Mouse (Mus musculus): ENCODE data around the gene Phf1. TPM values are rescaled to one million over a fixed set of nuclear protein-coding genes. Genes with fewer than 3 reads are reported as not detected.

Phf1 gene
- polyA plus RNA-seq, 1 experiment from 2014 or later: 17.4 TPM

DNA sequence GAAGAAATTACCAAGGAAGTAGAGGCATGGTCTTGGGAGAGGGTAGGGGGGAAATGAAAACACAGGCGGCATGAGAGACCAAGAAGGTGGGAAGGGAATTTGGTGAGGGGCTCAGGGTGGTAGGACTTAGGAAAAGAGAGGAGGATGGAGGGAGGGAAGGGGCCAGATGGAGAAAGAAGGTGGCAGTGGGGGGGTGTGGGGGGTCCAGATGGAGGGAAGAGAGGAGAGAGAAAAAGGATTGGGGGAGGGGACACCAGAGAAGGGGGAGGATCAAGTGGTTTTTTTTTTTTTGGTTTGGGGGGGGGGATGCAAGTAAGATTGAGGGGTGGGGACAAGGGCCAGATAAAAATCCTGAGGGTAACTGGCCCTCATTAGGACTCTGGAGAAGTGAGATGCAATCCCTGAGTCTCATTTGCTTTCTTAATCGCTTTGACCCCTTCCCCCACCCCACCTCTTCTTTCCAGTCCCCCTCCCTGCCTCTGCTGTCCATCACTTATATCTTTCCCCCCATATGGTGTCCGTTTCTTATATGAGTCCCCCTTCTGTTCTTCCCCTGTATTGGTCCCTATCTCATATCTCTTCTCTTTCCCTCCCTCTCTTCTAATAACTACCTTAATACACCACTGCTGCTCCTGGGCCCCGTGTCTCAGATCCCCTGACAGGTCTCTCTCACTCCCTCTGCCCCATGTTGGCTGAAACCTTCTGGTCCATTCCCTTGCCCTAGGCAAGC, 9.2 kb downstream of the Phf1 start:
- H3K4me3 ChIP-seq (replicated peaks): peak overlapping the region; percentile 83
- H3K36me3 ChIP-seq: peaks cover 6% of the 10 kb centered on the region; the same call in 1 of the 2 replicates
- H3K27me3 ChIP-seq: no peaks in the 10 kb centered on the region
- H3K9me3 ChIP-seq (replicated peaks): no peaks in the 10 kb centered on the region
- peak overlapping the region; percentile 60 for H3K27ac ChIP-seq (replicated peaks)
- H3K9ac ChIP-seq: no peak overlapping the region
- H3K4me1 ChIP-seq: peaks cover 64% of the 10 kb centered on the region
- H3K4me2 ChIP-seq (replicated peaks): peak overlapping the region; percentile 50
- 12% methylated on average over 4 of the region's 4 CpGs for WGBS
- no peak for ATAC-seq (ENCODE audit: insufficient number of reproducible peaks, low FRiP score, low TSS enrichment, low read depth)

DNA sequence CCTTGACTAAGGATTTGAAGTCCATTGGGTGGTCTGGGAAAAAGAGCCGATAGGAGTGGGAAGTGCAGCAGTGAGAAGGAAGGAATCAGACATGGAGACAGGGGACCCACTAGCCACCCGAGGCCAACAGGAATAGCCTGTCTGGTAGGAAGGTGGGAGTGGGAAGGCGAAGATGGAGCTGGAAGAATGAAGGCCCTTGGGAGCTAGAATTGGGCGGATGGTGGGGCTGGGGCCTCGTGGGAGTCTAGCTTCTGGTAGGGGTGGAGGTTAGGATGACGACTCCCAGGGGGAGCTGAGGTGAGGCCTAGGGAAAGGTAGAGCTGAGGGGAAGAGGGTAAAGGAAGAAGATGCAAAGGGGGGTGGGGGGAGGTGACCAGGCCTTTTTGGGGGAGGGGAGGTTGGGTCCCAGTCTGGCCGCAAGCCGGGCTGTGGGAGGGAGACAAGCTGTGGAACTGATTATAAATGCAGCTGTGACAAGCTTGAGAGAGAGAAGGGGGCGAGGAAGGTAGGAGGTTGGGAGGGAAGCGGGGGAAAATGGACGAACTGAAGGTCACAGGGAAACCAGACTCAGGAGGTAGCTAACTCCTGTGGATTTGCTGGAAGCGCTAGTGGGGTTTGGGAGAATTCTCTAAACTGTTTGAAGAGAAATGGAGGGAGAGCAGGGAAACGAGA, 13.1 kb downstream of the Phf1 start:
- peak overlapping the region; percentile 89 for H3K4me2 ChIP-seq (replicated peaks)
- no peaks in the 10 kb centered on the region for H3K9me3 ChIP-seq (replicated peaks)
- ATAC-seq (ENCODE audit: insufficient number of reproducible peaks, low FRiP score, low TSS enrichment, low read depth): no peak
- H3K9ac ChIP-seq: peak overlapping the region; percentile 62
- 24% methylated on average over 13 of the region's 13 CpGs for WGBS
- peak overlapping the region; percentile 48 for H3K4me3 ChIP-seq (replicated peaks)
- no peaks in the 10 kb centered on the region for H3K36me3 ChIP-seq
- peak overlapping the region; percentile 84 for H3K27ac ChIP-seq (replicated peaks)
- peaks cover 66% of the 10 kb centered on the region for H3K4me1 ChIP-seq
- no peaks in the 10 kb centered on the region for H3K27me3 ChIP-seq

- H3K9ac ChIP-seq: peak overlapping the region; percentile 62
- WGBS: 1% methylated on average over 37 of the region's 37 CpGs
- ATAC-seq (ENCODE audit: insufficient number of reproducible peaks, low FRiP score, low TSS enrichment, low read depth): peak; percentile 48
- H3K36me3 ChIP-seq: no peaks in the 10 kb centered on the region
- peak overlapping the region; percentile 89 for H3K4me2 ChIP-seq (replicated peaks)
- H3K9me3 ChIP-seq (replicated peaks): no peaks in the 10 kb centered on the region
- peaks cover 69% of the 10 kb centered on the region for H3K4me1 ChIP-seq
- H3K4me3 ChIP-seq (replicated peaks): peak overlapping the region; percentile 48
- H3K27ac ChIP-seq (replicated peaks): peak overlapping the region; percentile 84
- H3K27me3 ChIP-seq: no peaks in the 10 kb centered on the region
Measured at GRCm38 (mm10) chr17:26946567-26946966, 13.7 kb downstream of the Phf1 start.

DNA sequence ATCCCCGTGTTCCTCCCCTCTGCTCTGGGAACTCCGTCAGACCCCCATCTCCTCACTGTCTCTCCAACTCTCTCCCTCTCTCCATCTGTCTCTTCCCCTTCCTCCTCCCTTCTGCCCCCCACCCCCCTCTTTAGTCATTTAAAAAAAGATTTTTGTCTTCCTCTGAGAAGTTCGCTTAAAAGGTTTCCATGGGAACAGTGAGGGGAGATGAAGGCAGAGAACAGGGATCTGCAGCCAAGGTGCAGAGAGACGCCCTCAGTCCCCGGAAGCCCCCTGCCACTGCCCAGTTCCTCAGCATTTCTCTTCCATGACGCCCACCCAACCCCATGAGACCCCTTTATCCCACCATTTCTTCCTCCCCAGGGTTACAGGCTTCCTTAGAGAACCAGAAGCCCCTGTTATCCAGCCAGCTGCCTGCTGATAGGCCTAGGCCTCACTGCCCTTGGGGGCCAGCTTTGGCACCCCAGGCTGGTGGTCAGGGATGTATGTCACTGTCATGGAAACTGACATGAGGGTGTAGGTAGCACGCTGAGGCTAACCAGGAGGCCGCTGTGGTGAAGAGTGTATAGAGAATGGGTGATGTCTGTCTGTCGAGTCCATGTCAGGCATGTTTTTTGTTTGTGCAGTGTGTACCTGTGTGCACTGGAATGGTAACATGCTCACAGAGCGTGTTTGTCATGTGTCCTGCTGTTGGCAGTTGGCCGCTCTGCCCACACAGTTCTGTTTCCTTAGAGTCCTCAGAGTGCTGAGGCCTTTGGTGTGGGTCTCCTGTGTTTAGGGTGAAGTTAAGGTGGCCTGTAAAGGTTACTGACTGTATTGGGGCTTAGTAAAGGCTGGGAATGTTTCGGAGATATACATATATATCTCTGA, 14.6 kb downstream of the Phf1 start:
- Histone ChIP-seq H3K4me3 (replicated peaks) (0 out of 2 replicates have a peak overlapping the region, but pooled peaks have one; percentile 10), H3K27me3 (no peaks in the 10 kb centered on the region), H3K27ac (replicated peaks) (peak overlapping the region; percentile 84), H3K9me3 (replicated peaks) (no peaks in the 10 kb centered on the region), H3K4me1 (peaks cover 71% of the 10 kb centered on the region), H3K4me2 (replicated peaks) (peak overlapping the region; percentile 89), H3K9ac (0 out of 2 replicates have a peak overlapping the region, but pooled peaks have one; percentile 62), H3K36me3 (no peaks in the 10 kb centered on the region)
- WGBS: 55% methylated on average over 12 of the region's 12 CpGs
- no peak for ATAC-seq (ENCODE audit: insufficient number of reproducible peaks, low FRiP score, low TSS enrichment, low read depth)

GRCm38 (mm10) chr17:26948316-26949050, 15.6 kb downstream of the Phf1 start:
- Histone ChIP-seq H3K27me3 (no peaks in the 10 kb centered on the region), H3K4me2 (replicated peaks) (peak overlapping the region; percentile 95), H3K9me3 (replicated peaks) (no peaks in the 10 kb centered on the region), H3K4me1 (peaks cover 78% of the 10 kb centered on the region), H3K9ac (peak overlapping the region; percentile 54), H3K36me3 (no peaks in the 10 kb centered on the region), H3K4me3 (replicated peaks) (peak overlapping the region; percentile 68), H3K27ac (replicated peaks) (peak overlapping the region; percentile 75)
- 0% methylated on average over 32 of the region's 87 CpGs for WGBS
- ATAC-seq (ENCODE audit: insufficient number of reproducible peaks, low FRiP score, low TSS enrichment, low read depth): 0 out of 2 replicates have a peak, but pooled peaks have one; percentile 6

DNA sequence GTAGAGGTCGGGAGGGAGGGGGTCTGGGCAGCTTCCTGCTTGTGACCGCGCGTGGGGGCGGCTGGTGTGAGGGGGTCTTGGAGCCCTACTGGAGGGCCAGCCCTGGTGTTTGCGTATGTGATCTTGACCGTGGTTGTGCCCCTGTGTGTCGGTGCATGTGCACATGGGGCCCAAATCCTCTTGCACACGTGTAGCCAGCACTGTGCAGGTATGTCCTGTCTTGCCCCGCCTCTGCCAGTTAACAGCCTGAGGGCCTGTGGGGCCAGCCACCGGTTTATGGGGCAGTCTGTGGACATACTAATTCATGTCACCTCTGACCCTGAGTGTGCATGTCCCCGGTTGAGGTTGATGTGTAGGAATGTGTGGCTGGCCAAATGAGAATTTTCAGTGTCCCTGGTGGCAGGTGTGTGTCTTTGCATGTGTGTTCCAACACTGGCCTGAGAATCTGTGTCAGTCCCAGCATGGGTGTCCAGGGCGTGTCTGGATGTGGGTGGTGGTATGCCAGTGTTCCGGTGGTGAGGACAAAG, 16.3 kb downstream of the Phf1 start:
- Histone ChIP-seq H3K4me2 (replicated peaks) (peak overlapping the region; percentile 95), H3K4me3 (replicated peaks) (peak overlapping the region; percentile 68), H3K27ac (replicated peaks) (peak overlapping the region; percentile 75), H3K9me3 (replicated peaks) (no peaks in the 10 kb centered on the region), H3K27me3 (no peaks in the 10 kb centered on the region), H3K36me3 (no peaks in the 10 kb centered on the region), H3K4me1 (peaks cover 84% of the 10 kb centered on the region), H3K9ac (peak overlapping the region; percentile 54)
- 9% methylated on average over 9 of the region's 14 CpGs for WGBS
- no peak for ATAC-seq (ENCODE audit: insufficient number of reproducible peaks, low FRiP score, low TSS enrichment, low read depth)

- H3K4me2 ChIP-seq (replicated peaks): peak overlapping the region; percentile 95; the same call in 1 of the 2 replicates
- ATAC-seq (ENCODE audit: insufficient number of reproducible peaks, low FRiP score, low TSS enrichment, low read depth): no peak
- peaks cover 84% of the 10 kb centered on the region for H3K4me1 ChIP-seq
- no peaks in the 10 kb centered on the region for H3K9me3 ChIP-seq (replicated peaks)
- no peak overlapping the region for H3K9ac ChIP-seq
- no peaks in the 10 kb centered on the region for H3K27me3 ChIP-seq
- H3K4me3 ChIP-seq (replicated peaks): no peak overlapping the region
- peaks cover 2% of the 10 kb centered on the region; the same call in 1 of the 2 replicates for H3K36me3 ChIP-seq
- 47% methylated on average over 5 of the region's 5 CpGs for WGBS
- 0 out of 2 replicates have a peak overlapping the region, but pooled peaks have one; percentile 5 for H3K27ac ChIP-seq (replicated peaks)
Measured at GRCm38 (mm10) chr17:26949866-26950265, 17.0 kb downstream of the Phf1 start.

DNA sequence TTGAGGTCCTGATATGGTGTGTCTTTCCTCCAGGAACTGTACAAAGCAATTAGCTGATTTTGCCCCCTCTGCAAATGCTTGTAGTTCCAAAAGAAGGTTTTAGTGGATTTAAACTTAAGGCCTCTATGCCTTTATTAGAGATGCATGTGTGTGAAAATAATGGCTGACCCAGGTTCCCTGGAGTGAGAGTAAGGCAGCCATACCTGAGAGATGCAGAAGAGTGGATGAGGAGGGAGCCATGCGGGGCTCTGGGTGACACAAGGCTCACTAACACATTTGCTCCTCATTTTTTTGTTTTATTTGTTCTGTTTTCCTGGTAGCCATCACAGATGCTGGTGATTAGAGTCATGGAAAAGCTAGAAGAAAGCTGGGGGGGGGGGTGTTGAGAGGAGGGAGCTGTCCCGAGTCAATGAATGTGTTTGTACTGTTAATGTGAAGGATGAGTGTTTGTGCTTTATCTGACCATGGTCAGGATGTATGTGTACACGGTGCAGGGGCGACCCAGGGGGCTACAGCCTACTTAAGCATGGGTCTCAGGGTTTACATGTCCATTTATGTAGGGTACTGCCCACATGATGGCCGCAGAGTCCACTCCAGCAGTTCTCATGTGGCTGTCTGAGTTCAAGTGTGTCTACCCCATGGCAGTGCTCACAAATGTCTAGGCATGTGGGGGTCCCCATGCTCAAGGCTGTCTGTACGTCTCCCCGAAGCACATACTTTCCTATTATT, 17.9 kb downstream of the Phf1 start:
- Histone ChIP-seq H3K27ac (replicated peaks) (peak overlapping the region; percentile 5; the same call in 1 of the 2 replicates), H3K36me3 (peaks cover 11% of the 10 kb centered on the region), H3K9me3 (replicated peaks) (no peaks in the 10 kb centered on the region), H3K4me1 (peaks cover 75% of the 10 kb centered on the region), H3K4me2 (replicated peaks) (peak overlapping the region; percentile 59), H3K9ac (0 out of 2 replicates have a peak overlapping the region, but pooled peaks have one; percentile 21), H3K27me3 (no peaks in the 10 kb centered on the region), H3K4me3 (replicated peaks) (peak overlapping the region; percentile 39)
- ATAC-seq (ENCODE audit: insufficient number of reproducible peaks, low FRiP score, low TSS enrichment, low read depth): no peak
- 21% methylated on average over 7 of the region's 7 CpGs for WGBS

DNA sequence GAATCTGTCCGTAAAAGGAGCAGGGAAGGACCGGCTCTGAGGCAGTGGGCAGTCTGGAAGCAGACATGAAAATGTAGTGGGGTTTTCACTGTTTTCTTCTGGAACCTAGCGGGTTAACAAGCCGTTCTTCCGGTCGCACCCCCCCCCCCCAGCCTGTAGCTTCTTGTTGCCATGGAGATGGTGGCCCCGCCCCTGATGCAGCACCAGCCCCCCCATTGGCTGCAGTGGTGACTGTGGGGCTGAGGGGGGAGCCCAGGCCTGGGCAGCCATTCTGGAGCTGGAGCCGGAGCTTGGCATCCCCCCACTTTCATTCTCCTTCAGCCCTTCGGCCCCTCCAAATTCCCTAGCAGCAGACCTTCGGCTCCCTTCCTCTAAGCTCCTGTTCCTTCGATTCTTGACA, 18.6 kb downstream of the Phf1 start:
- Histone ChIP-seq H3K4me2 (replicated peaks) (peak overlapping the region; percentile 59), H3K9ac (peak overlapping the region; percentile 21), H3K4me1 (peaks cover 68% of the 10 kb centered on the region), H3K36me3 (peaks cover 14% of the 10 kb centered on the region), H3K27ac (replicated peaks) (no peak overlapping the region; the same call in 1 of the 2 replicates), H3K9me3 (replicated peaks) (no peaks in the 10 kb centered on the region), H3K4me3 (replicated peaks) (peak overlapping the region; percentile 39), H3K27me3 (no peaks in the 10 kb centered on the region)
- ATAC-seq (ENCODE audit: insufficient number of reproducible peaks, low FRiP score, low TSS enrichment, low read depth): peak; percentile 58; the same call in 1 of the 2 replicates
- under 1% methylated on average over 11 of the region's 11 CpGs for WGBS
